Mouse (Mus musculus): ENCODE measurements at regions not wholly inside any gene's neighbourhood (a gene's known extent, or its start where the extent isn't known, plus 50 kb on each side); places are given as distances from the start of the nearest gene placed in this dataset.
"Not testable (repeated sequence)": the region's sequence is repeated elsewhere in the genome, so short reads cannot be mapped to it uniquely, and the experiment has no call there.

DNA sequence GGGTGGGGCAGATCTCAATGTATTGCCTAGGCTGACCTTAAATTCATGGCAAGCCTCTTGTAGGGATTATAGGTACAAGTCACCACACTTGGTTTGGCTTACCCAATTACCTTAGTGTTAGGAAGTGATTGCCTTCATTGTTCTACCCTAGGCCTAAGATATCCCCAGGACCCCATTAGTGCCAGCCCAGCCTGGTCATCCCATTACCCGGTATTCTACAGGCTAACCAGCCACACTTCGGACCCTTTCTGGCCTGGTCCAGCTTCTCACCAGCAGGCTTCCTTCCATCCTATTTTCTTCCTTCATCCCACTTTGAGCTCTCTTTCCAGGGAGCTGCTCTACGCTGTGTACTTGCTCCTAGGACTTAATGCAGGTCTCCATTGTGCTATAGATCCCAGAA is 59.5 kb downstream of the Tex35 start:
- DNase-seq (ENCODE audit: low spot score), result no peak

DNA sequence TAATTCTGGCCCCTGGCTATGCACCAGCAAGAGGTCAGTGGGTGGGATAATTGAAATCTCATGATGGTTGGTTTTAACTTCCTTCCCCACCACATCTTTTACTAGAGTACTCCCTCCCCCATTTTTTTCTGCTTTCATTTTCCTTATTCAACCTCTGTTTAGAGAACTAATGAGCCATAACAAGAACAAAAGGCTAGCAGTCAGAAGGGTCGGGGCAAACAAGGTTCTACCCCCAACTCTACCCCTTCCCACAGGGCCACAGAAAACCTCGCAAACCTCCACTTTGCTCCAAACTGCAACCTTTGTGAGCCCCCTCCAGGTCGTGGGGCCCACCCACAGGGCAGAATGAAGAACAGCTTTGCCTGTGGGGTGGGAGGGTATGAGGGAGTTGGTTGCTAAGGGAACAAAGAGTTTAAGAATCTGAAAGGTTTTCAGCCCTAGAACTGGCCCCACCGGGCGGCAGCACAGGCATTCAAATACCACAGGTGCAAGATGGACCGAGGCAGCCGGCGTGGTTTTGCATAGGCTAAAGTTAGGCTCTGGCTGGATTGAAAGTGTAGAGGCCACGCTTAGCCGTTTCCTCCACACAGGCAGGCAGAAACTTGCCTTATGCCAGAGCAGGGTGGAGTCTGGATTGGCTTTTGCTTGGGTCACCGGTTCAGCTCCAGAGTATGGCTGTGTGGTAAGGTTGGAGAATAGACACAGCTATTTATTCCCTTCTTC is 60.1 kb downstream of the Tex35 start:
- peak; percentile 23 for DNase-seq (ENCODE audit: low spot score)

DNA sequence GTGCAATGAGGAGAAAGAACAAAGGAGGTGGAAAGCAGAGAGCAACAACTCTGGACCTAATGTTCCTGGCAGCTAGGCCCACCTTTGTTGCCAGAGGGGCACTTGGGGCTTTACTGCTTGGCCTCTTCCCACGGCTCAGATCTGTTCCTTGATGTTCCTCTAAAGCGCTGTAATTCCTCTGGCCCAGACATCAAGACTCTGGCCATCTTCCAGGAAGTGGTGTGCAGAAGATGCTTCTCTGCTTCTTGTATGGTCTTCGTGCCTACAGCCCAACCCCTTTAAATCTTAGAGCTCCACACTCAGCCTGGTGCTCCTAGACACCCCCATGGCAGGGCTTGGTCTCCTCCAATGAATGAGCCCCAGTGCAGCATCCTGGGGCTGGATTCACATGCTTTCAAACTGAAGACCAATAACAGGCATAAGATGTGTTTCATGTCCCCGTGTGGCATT is 60.7 kb downstream of the Tex35 start:
- peak; percentile 81 for DNase-seq (ENCODE audit: low spot score)

DNA sequence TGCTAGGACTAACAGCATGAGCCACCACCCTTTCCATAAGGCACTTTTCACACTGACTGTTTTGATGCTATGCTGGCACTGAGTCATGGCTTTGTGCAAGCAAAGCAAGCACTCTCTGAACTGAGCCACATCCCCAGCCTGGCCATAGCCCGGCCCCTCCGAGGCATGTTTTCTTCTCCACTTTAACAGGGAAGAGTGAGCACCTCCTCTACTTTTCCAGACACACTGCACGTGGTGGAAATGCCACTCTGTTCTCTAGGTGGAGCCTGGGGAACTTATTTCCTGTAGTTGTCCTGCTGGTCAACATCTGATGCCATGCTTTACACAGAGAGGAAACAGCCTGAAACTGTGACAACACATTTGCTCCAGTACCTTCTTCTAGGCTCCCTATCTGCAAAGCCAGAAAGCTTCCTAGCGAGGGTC is 61.7 kb downstream of the Tex35 start:
- no peak for DNase-seq (ENCODE audit: low spot score)

DNA sequence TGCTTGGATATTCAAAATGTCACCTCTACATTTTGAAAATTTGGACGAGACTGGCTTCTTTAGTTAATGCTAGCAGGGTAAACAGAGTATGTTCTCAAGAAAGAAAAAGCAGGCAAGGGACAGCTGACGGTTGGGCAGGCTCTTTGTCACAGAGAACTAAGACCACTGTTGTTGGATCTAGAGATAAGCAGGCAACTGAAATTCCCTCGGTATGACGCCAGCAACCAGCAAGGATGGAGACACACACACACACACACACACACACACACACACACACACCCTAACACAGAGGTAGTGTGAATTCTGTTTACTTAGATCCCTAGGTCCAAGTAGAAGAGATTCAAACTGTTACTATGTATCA is 68.7 kb downstream of the Tex35 start:
- no peak for DNase-seq (ENCODE audit: low spot score)

DNA sequence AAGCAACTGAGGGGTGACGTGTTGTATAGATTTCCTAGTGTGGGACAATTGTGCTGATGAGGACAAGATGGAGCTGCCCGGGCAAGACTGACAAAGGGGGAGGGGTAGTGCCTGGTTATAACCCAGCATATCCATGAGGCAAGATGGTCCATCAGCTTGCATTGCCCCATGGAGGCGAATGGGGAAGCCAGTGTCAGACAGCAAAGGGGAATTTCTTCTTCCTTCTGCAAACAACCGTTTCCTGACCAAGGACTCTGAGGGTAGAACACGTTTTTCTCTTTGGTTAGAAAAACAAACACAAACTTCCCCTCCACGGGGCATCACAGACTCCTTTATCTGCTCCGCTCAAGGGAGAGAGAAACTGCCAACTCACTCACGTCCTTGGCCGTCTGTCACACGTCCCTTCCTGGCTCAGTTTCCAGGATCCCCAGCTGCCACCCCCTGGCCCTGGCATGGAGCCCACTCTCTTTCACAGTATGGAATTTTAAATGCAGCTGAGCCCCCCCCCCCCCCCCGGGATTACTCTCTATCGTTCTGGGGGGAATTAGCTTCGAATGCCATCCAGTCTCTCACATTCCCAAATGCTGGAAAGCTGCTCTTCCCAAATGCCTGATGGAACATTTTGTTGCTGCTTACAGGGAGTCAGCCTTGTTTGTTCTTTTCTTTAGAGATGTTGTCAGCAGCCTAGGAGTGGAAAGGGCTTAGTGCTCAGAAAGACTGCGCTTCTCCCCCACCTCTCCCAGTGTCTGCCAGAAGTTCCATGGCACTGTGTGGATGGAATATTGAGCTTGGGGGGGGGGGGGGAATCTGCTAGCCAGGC is 69.3 kb downstream of the Tex35 start:
- peak; percentile 29 for DNase-seq (ENCODE audit: low spot score)

DNA sequence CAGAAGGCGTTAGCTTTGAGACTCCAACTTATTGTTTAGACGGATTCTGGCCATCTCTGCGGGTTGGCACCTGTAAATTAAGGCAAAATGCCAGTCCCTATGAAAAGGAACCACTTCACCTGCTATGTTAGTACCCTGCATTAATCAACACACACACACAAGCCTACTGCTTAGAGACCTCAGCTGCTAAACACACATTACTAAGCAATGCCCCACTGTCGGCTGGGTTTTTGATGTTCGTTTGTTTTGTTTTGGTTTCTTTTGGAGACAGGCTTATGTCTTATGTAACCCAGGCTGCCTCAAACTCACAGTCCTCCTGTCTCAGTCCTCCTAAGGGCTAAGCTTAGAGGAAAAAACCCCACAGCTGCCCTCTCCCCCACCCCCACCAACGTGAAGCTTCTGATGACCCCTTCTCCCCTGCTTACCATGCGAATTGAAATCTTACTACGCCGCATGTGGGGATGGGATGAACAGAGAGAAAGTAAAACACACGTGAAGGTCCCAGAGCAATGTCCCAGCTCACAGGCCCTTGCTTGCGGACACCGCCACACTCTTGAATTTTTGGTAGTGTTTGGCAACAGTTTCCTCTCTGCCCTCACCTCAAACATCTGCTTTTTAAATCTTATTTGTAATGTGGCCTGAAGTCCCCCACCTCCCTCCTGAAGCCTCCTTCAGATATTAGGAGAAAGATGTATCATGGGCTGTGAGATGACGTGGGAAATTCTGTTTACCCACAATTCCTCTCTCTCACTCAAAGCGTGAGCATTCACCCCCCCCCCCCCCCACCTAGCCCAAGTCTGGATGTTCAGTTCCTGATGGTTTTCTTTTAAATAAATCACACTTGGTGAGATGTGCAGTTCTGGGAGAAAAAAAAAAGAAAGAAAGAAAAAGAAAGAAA is 70.1 kb downstream of the Tex35 start:
- no peak for DNase-seq (ENCODE audit: low spot score)

DNA sequence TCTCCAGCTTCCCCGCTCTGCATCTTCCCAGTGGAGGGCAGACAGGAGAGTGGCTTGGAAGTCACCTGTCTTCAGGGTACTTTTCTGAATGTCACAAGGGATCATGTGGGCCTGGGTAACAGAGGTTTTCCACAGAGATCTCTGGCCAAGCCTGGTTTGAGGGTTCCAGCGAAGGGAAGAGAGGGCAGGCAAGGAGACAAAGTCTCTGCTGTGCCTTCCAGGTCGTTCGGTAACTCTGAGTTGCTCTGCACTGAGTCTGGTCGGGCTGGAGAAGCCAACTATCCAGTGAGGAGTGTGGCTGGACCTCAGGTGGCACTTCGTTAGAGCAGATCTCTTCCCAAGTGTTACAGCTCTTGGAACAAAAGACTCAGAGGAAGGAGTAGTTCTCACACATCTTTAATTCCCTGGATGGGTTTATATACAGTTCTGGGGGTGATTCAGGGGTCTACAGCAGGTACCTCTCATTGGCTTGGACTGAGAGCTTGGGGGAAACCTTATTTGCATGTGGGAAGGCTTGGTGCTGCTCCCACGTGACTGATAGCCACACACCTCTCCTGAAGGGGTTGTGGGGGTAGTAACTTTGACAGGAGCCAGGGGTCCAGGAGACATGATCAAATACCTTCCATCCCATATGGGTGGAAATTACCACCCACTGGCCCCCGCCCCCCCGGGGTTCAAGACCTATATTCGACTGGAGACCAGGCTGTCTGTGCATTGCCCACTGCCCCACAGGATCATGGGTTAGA is 71.1 kb downstream of the Tex35 start:
- no peak for DNase-seq (ENCODE audit: low spot score)

DNA sequence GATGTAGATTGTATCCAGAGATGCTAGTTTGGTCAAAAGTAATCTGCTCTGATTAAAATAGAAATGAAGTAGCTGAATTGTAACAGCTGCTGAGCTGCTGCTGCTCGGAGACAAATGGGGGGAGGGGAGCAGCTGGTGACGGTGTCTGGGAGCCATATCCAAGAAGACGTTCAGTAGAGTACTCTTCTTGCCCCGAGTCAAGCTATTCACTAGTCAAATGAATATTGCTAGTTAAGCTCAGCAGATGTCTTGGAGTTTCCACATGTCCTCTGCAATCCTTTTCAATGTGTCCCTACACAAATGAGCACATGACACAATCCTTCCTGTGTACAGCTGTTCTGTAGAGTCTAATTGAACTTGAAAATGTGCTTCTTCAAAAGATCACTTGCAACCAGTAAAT is 71.7 kb downstream of the Tex35 start:
- DNase-seq (ENCODE audit: low spot score), result no peak

DNA sequence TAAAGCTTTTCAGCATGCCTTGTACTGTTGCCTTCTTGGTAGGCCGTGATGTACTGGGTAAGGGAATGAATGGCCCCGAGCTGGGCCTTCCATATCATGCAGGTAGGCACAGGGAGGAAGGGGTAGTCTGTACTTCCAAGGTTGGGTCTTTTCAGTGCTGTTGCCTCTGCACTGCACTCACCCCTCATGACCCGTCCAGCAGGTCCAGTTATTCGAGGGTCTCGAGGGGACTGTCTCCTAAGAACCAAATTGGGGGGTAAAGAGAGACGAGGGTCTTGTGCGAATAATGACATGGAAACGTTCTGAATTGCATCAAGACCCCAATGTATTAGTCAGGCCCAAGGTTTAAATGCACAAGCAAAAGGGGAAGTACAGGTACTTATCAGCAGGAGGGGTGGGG is 73.3 kb downstream of the Tex35 start:
- not testable (repeated sequence) for DNase-seq (ENCODE audit: low spot score)

DNA sequence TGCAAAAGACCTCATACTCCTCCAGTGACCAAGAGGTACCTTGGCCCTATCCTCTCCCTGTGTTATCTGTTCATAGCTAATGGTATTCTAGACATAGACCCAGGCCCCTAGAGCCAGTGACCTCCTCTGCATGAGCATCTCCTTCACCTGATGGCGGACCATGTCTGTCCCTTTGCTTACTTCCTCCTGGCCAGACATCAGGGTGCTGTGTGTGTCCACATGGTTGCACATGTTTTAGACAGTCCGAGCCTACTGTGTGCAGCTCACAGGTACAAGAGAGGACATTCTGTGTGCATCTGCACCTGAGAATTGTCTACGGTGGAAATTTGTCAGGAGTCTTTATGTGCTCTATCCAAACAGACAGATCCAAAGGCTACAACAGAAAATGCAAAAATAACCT is 79.8 kb downstream of the Tex35 start:
- DNase-seq (ENCODE audit: low spot score), result no peak

DNA sequence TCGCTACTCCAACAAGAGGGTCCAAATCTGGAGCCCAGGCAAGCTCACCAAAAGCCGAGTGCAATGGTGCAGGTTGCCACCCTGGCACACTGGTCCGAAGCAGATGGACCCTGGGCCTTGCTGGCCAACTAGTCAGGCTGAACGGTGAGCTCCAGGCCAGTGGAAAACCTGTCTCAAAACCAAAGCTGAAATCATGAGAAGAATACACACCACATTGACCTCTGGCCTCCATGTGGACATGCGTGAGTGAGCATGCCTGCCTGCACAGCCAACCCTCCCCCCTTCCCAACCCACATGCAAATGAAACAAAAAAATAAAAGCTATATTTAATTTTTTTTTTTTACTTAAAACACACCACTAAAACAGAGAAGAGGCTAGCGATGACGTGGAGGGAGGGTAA is 80.8 kb downstream of the Tex35 start:
- DNase-seq (ENCODE audit: low spot score), result no peak

DNA sequence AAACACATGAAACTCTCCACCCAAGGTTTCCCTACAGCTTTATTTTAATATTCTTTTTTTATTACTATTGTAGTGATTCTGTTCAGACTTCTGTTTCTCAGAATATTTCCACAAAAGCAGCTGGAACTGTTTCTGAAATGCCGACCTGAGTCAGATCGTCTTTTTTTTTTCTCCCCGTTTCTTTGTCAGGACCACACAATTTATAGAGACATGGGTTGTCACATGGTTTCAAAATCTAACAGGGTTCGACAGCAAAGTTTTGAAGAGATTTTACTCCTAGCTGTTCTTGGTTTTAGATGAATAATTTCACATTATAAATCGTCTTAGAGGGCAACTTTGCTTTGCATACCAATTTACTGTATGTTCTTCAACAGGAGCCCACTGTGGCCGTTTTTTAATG is 84.0 kb upstream of the Ralgps2 start:
- DNase-seq (ENCODE audit: low spot score), result no peak

DNA sequence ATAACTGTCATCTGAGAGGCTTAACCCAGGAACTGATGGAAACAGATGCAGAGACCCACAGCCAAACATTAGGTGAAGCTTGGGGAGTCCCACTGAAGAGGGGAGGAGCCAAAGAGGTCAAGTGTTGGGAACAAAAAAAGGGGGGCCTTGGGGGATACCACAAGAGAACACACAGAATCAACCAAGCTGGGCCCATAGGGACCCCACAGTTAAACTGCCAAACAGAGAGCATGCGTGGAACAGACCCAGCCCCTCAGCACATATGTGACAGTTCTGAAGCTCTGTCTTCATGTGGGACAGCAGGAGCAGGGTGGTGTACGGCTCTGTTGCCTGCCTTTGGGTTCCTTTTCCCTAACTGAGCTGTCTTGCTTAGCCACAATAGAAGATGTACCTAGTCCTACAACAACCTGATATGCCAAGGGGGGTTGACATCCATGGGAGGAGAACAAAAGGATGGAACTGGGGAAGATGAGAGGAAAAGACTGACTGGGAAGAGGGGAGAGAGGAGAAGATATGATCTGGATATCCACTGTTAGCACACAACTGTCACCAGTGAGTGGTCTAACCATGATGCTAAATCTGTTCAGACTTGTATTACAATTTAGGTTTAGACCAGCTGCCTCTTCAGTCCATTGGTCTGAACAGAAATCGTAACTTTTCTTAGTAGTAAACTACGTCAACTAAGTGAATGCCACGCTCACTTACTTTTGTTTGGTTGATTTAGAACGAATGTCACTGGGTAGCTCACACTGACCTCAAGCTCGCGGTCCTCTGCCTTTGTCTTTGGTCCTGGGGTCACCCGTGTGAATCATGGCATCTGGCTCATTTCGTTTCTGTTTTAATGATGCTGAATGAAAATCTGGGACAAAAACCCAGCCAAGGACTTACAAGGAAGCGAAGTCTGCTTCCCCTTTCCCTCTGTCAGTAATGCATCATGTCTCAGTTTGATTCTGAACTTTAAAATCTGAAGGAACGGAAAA is 83.3 kb upstream of the Ralgps2 start:
- no peak for DNase-seq (ENCODE audit: low spot score)

DNA sequence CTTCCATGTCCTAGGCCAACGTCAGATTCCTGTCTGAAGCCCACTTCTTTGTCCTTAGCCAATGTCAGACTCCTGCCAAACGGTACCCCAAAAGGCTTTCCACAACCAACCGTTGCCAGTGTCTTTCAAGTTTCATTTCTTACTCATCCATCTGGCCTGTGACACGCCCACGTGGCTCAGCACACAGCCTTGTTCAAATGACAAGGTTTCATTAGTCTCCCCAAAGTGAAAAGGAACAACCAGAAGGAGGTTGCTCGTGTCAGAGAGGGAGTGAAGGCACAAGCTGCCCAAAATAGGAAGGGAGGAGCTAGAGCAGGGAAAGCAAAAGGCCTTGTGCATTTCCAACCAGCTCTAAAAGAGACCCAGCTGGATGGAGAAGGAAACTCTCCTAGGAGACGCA is 80.5 kb upstream of the Ralgps2 start:
- DNase-seq (ENCODE audit: low spot score), result no peak

DNA sequence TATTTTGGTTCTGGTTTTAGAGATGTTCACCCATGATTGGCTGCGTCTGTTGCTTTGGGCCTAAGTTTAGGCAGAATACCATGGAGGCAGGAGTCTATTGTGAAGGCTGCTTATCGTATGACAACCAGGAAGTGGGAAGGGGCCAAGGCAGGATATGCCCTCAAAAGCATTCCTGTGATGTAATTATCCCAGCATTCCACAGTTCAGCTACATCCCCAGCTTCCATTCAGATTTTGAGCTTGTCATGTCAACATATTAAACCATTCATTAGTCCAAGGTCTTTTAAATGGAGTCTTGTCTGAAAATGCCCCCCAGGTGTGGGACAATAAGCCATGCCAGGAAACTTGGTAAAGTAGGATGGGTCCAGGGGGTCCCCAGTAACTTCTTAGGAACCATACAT is 79.3 kb upstream of the Ralgps2 start:
- DNase-seq (ENCODE audit: low spot score), result no peak

DNA sequence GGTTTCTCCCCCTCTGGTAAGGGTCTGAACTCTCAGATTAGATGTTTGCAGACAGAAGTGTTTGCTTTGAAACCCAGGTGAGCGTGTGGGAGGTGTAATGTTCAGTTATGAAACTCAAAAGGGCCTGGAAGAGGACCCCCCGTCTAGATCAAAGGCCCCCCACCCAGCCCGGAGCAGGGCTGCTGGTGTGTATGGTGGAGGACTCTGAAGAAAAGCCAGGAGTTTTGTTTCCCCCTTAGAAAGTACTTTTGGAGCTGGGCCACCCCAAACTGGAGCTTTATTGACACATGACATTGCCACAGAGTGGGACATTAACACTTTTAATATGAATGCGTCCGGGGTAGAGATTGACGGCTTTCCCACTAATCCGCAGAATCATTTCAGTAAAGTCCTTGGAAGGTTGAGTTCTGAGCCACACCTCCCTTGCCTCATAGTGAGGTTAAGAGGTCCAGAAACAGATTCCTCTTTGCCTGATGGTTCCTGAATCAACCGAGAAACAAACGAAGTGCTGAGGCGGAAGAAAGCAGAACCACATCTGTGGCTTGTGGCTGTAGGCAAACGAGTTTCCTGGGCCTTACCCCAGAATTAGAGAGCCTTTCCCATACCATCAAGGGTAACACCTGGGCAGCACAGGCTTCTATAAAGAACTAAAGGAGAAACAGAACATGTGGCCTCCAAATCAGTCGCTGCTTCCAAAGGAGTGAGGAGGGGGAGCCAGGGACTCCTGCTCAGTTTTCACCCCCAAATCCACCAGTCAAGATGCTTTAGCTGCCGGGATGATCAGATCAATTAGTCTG is 78.0 kb upstream of the Ralgps2 start:
- DNase-seq (ENCODE audit: low spot score), result no peak

DNA sequence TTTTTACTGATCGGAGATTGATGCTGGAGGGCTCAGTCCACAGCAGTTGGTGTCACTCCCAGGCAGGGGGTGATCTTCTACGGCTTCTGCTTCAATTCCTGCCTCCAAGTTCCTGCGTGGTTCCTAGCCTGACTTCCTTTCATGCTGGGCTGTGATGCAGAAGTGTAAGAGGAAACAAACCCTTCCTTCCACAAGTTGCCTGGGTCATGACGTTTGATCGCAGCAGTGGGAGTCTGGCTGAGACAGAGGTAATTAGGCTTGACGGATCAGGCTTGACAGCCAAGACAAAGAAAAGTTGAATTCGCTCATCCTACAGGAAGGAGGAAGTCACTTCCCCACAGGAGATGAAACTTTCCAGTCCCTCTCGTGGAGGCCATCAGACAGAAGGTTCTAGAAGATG is 77.2 kb upstream of the Ralgps2 start:
- DNase-seq (ENCODE audit: low spot score), result no peak

DNA sequence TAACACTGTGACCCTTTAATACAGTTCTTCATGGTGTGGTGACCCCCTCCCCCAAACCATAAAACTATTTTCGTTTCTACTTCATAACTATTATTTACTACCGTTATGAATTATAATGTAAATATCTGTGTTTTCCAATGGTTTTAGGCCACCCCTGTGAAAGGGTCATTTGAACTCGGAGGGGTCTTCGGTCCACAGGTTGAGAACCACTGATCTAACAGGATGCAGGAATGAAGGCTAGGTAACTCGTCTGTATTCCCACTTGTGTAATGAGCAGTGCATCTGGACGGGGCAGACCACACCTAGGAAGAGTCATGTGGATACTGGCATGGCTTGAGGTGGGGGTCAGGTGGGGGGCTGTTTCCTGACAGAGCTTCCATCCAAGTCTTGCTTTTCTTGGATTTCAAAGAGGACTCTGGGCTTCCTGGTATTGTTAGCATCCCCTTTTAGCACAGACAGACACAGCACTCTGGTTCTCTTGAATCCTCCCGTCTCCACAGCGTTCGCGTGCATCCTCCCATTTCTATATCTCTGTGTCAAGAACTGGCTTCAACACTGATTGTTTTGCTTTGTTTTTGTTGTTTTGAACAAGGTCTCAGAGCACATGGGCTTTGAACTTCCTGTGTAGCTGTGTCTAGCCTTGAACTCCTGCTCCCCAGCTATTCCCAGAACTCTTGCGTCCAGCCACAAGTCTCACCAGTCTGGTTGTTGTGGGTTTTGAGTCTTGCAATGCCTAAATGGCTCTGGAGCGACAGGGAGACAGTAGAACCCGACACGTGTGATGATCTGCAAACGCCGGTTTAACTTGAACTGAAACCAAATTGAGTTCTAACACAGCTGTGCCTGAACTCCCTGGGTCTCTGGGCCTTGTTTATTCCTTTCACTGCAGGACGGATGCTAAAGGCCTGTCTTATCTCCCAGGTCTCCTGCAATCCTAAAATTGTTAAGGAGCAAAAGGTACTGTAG is 75.4 kb upstream of the Ralgps2 start:
- no peak for DNase-seq (ENCODE audit: low spot score)

Measured in testis, postnatal 14 days (tissue).